Mouse (Mus musculus) heart, embryonic 12.5 days (tissue): Measurements from ENCODE around the gene Cryz. TPM values are rescaled to one million over a fixed set of nuclear protein-coding genes. Genes with fewer than 3 reads are reported as not detected.

Experiments
- ATAC-seq: fragments of 200-750 bp; cut with Nextera tagmentation; 2 replicates; pipeline ENCODE4 v1.8.0; 2017; ENCODE audit warnings: moderate TSS enrichment, moderate library complexity; ENCODE audit not compliant: insufficient number of reproducible peaks, low FRiP score
- H3K27ac ChIP-seq: fragments of 300-500 bp; sonication (generic); 2 replicates; pipeline ENCODE4 v1.5.1; 2016; ENCODE audit warnings: mild to moderate bottlenecking, moderate library complexity; ENCODE audit not compliant: poor library complexity, severe bottlenecking
- H3K27me3 ChIP-seq: fragments of 300-500 bp; sonication (generic); replicated peaks from 2 replicates; pipeline ENCODE4 v1.6.1; 2016; ENCODE audit warnings: mild to moderate bottlenecking, moderate library complexity
- H3K36me3 ChIP-seq: fragments of 300-500 bp; sonication (generic); 2 replicates; pipeline ENCODE4 v1.6.1; 2016; ENCODE audit warnings: mild to moderate bottlenecking, moderate library complexity
- H3K4me1 ChIP-seq: fragments of 300-500 bp; sonication (generic); replicated peaks from 2 replicates; pipeline ENCODE4 v1.6.1; 2016; ENCODE audit warnings: mild to moderate bottlenecking
- H3K4me2 ChIP-seq: fragments of 300-500 bp; sonication (generic); 2 replicates; pipeline ENCODE4 v1.6.1; 2016; ENCODE audit warnings: mild to moderate bottlenecking, moderate library complexity
- H3K4me3 ChIP-seq: fragments of 300-500 bp; sonication (generic); 2 replicates; pipeline ENCODE4 v1.5.1; 2016; ENCODE audit warnings: mild to moderate bottlenecking
- H3K9ac ChIP-seq: fragments of 300-500 bp; sonication (generic); 2 replicates; pipeline ENCODE4 v1.6.1; 2016; ENCODE audit warnings: mild to moderate bottlenecking, moderate library complexity
- H3K9me3 ChIP-seq: fragments of 300-500 bp; sonication (generic); replicated peaks from 2 replicates; pipeline ENCODE4 v1.6.1; 2016; ENCODE audit warnings: mild to moderate bottlenecking, moderate library complexity
- WGBS: fragments of 180-500 bp; shearing (Covaris S2); methylation state at CpG from one replicate; pipeline ENCODE4 v1.1.7; 2016; 5-methylcytosine and 5-hydroxymethylcytosine counted together
- polyA plus RNA-seq: library from polyadenylated mRNA; unstranded; fragments of >200 nt; fragmentation: Nextera tagmentation; extraction: Ambion mirVana; gene quantifications from 2 replicates; pipeline ENCODE4 v1.2.1, GENCODE M21; 2016

Gene Cryz
- polyA plus RNA-seq, 1 experiment from 2014 or later = 12.1 TPM

- Histone ChIP-seq H3K27me3 (peaks cover 47% of the 10 kb centered on the region), H3K27ac (no peak overlapping the region), H3K4me3 (no peak overlapping the region), H3K4me2 (no peak overlapping the region), H3K4me1 (peaks cover 10% of the 10 kb centered on the region; the same call in 1 of the 2 replicates), H3K36me3 (no peaks in the 10 kb centered on the region), H3K9me3 (no peaks in the 10 kb centered on the region), H3K9ac (no peak overlapping the region)
- ATAC-seq = no peak
- WGBS = 42% methylated on average over 24 of the region's 24 CpGs
These were observed 56.3 kb downstream of the Cryz start for GRCm38 (mm10) chr3:154652581-154653420.

GRCm38 (mm10) chr3:154653454-154653853, 56.9 kb downstream of the Cryz start:
- H3K9ac ChIP-seq = no peak overlapping the region
- no peaks in the 10 kb centered on the region for H3K36me3 ChIP-seq
- peaks cover 41% of the 10 kb centered on the region for H3K27me3 ChIP-seq
- ATAC-seq = no peak
- H3K9me3 ChIP-seq = no peaks in the 10 kb centered on the region
- H3K4me3 ChIP-seq = no peak overlapping the region
- no peak overlapping the region for H3K27ac ChIP-seq
- H3K4me1 ChIP-seq = peaks cover 16% of the 10 kb centered on the region
- H3K4me2 ChIP-seq = no peak overlapping the region
- WGBS = 64% methylated on average over 5 of the region's 5 CpGs

DNA sequence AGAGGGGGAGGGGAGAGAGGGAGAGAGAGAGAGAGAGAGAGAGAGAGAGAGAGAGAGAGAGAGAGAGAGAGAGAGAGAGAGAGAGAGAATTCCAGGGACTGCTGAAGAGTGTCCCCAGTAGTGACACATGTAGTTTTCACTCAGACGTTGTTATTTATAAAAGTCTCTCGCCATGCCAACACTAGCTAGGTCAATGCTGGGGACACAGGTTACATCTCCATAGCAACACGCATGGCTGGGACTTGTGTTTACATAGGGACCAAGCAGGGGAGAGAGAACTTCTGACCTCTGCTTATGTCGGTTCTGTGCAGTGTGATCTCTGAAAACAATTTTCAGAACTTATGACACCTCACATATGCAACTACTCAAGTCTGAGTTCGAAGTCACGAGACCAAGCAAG, 57.8 kb downstream of the Cryz start:
- Histone ChIP-seq H3K36me3 (no peaks in the 10 kb centered on the region), H3K4me3 (no peak overlapping the region), H3K4me2 (no peak overlapping the region), H3K9ac (no peak overlapping the region), H3K4me1 (peaks cover 16% of the 10 kb centered on the region), H3K27me3 (peaks cover 40% of the 10 kb centered on the region), H3K27ac (no peak overlapping the region), H3K9me3 (no peaks in the 10 kb centered on the region)
- 57% methylated on average over 6 of the region's 6 CpGs for WGBS
- ATAC-seq = no peak

DNA sequence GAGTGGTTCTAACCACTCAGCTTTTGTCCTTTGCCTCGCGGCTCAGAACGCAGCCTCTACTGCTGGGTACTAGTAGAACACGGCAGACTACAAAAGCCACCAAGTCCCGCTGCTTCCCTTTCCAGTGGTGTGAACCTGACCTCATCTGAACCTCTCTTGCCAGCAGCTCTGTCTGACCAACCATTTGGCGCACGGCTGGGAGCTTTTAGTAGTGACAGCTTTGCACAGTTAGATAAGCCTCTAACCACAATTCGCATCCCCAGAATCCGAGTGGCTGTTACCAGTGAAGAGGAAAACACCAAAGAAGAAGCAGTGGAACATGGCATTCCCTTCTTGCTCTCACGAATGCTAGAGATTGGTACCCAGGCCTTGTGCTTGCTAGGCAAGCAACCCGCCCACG, 58.4 kb downstream of the Cryz start:
- no peaks in the 10 kb centered on the region for H3K9me3 ChIP-seq
- peaks cover 16% of the 10 kb centered on the region for H3K4me1 ChIP-seq
- H3K4me2 ChIP-seq = no peak overlapping the region
- H3K4me3 ChIP-seq = no peak overlapping the region
- no peaks in the 10 kb centered on the region for H3K36me3 ChIP-seq
- no peak overlapping the region for H3K9ac ChIP-seq
- no peak for ATAC-seq
- peaks cover 42% of the 10 kb centered on the region for H3K27me3 ChIP-seq
- 41% methylated on average over 12 of the region's 12 CpGs for WGBS
- no peak overlapping the region for H3K27ac ChIP-seq

DNA sequence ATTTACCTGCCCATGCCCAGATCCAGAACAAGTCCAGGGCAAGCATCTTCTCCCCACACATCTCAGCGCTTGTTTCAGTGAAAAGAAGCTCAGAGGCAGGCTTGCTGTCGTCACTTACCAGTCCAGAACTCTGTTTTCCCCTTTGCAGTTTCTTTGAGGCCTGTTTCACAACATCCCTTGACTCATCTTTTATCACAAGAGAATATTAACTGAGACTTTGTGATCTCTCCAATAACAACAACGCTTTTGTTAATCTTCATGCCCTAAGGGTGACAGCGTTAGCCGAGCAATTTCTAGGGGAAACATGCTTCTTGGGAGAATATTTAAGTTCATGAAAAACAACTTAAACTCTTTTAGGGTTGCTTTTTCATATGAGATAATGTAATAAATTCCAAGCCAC, 59.2 kb downstream of the Cryz start:
- Histone ChIP-seq H3K36me3 (no peaks in the 10 kb centered on the region), H3K9me3 (no peaks in the 10 kb centered on the region), H3K27me3 (peaks cover 40% of the 10 kb centered on the region), H3K4me2 (no peak overlapping the region), H3K4me1 (peaks cover 16% of the 10 kb centered on the region), H3K4me3 (no peak overlapping the region), H3K9ac (no peak overlapping the region), H3K27ac (no peak overlapping the region)
- WGBS = 79% methylated on average over 5 of the region's 5 CpGs
- no peak for ATAC-seq

DNA sequence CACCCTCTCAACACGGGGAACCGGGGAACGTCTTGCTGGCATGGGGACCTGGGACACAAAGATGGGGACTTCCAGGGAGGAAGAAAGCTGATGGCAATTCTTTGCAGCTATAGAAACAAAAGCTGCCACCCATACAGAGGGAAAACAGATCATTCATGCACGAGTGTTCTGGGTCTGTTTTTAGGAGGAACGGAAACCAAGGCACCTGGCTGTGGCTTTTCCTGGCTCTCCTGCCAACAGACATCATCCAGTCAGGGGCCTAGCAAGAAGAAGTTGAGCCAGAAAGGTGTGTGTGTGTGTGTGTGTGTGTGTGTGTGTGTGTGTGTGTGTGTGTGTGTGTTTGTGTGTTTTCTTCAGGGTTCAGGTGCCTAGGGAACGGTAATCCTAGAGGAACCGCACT, 67.0 kb downstream of the Cryz start, which contains the start of gene Erich3:
Erich3 (plus strand) TSS at position 315 of the 400 bp plus-strand sequence.
- ATAC-seq = no peak
- peak within 1 kb of the TSS; percentile 48 for H3K4me3 ChIP-seq
- peaks cover 10% of the 10 kb centered on the region for H3K4me1 ChIP-seq
- peaks cover 54% of the 10 kb centered on the region for H3K27me3 ChIP-seq
- no peaks in the 10 kb centered on the region for H3K36me3 ChIP-seq
- no peak within 1 kb of the TSS for H3K27ac ChIP-seq
- 31% methylated on average over 6 of the region's 7 CpGs for WGBS
- peak within 1 kb of the TSS; percentile 35; the same call in 1 of the 2 replicates for H3K9ac ChIP-seq
- peak within 1 kb of the TSS; percentile 88 for H3K4me2 ChIP-seq
- no peaks in the 10 kb centered on the region for H3K9me3 ChIP-seq

DNA sequence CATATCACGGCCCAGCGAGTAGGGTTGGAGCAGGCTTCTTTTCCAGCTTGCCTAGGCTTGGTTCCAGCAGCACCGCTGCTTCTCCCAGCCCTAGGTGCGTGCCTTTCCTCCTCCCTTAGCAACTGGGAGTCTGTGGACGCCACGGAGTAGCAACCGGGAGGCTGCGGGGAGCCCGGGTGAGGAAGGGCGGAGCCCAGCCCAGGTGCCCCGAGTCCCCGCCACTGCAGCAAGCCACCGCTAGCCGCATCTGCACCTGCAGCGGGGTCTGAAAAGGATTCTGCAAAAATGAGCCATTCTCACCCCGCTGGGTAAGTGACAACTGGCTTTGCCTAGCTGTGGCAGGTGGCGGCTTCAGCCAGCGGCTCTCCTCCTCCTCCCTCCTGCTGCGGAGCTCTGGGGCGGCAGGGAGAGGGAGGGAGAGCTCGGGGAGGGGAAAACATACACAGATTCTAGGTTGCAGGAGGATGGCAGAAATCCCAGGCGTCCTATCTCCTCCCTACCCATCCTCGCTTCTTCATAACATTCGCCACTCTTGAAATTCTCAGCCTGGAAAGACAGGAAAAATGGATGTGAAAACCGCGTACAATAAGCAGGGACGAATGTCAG, 67.6 kb downstream of the Cryz start:
- Histone ChIP-seq H3K4me3 (peak overlapping the region; percentile 48), H3K4me2 (peak overlapping the region; percentile 88), H3K36me3 (no peaks in the 10 kb centered on the region), H3K9ac (peak overlapping the region; percentile 35; the same call in 1 of the 2 replicates), H3K4me1 (peaks cover 10% of the 10 kb centered on the region), H3K9me3 (no peaks in the 10 kb centered on the region), H3K27me3 (peaks cover 54% of the 10 kb centered on the region), H3K27ac (no peak overlapping the region)
- 5% methylated on average over 25 of the region's 27 CpGs for WGBS
- ATAC-seq = peak; percentile 39; the same call in 1 of the 2 replicates

- Histone ChIP-seq H3K9me3 (no peaks in the 10 kb centered on the region), H3K4me2 (peak overlapping the region; percentile 88), H3K27me3 (peaks cover 51% of the 10 kb centered on the region), H3K4me1 (peaks cover 10% of the 10 kb centered on the region), H3K27ac (no peak overlapping the region), H3K9ac (no peak overlapping the region), H3K4me3 (no peak overlapping the region), H3K36me3 (no peaks in the 10 kb centered on the region)
- 38% methylated on average over 4 of the region's 4 CpGs for WGBS
- no peak for ATAC-seq
These were observed 68.1 kb downstream of the Cryz start for GRCm38 (mm10) chr3:154664636-154665035.

DNA sequence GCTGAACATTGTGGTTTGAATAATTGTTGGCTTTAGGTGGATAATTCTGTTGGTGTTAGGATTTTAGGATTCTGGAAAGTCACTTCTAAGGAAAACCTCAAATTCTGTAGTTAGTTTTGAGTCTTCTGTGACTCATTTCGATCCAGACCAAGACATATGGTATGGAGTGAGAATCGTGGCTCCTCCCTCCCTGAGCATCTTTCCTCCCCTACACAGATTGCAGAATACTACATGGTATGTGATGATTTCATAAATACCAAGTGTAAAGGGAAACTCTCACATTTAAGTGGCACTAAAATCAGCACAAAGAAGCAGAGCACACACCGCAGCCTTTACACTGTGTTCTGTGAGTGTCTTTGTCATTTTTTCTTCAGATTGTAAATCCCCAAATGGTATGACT, 72.0 kb downstream of the Cryz start:
- WGBS = 81% methylated on average over 3 of the region's 3 CpGs
- no peak overlapping the region for H3K4me2 ChIP-seq
- H3K4me3 ChIP-seq = no peak overlapping the region
- H3K36me3 ChIP-seq = no peaks in the 10 kb centered on the region
- H3K27ac ChIP-seq = no peak overlapping the region
- H3K4me1 ChIP-seq = peaks cover 7% of the 10 kb centered on the region
- no peak overlapping the region for H3K9ac ChIP-seq
- H3K27me3 ChIP-seq = peaks cover 39% of the 10 kb centered on the region
- H3K9me3 ChIP-seq = no peaks in the 10 kb centered on the region
- ATAC-seq = no peak

GRCm38 (mm10) chr3:154670584-154670983, 74.1 kb downstream of the Cryz start:
- Histone ChIP-seq H3K9me3 (no peaks in the 10 kb centered on the region), H3K4me1 (no peaks in the 10 kb centered on the region), H3K27ac (no peak overlapping the region), H3K9ac (no peak overlapping the region), H3K4me2 (no peak overlapping the region), H3K36me3 (no peaks in the 10 kb centered on the region), H3K27me3 (peaks cover 18% of the 10 kb centered on the region), H3K4me3 (no peak overlapping the region)
- ATAC-seq = no peak
- 81% methylated on average over 6 of the region's 6 CpGs for WGBS

DNA sequence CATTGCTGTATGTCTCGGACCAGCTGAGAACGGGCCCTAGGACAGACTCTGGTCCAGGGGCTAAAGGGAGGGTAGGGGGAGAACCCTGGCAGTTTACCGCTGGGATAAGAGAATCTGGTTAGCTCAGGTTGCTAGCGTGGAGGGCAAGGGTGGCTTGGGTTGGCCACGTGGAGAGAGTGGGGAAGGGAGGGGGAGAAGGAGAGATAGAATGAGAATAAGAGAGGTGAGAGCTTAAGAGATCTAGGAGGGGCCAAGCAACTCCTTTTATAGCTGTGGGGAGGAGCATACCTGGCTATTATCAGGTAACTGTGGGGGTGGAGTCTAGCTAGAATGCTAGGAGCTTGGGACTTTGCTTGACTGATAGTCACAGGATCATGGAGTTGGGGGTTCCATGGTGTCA, 74.5 kb downstream of the Cryz start:
- Histone ChIP-seq H3K4me3 (no peak overlapping the region), H3K9ac (no peak overlapping the region), H3K4me2 (no peak overlapping the region), H3K9me3 (no peaks in the 10 kb centered on the region), H3K36me3 (no peaks in the 10 kb centered on the region), H3K27ac (no peak overlapping the region), H3K27me3 (peaks cover 14% of the 10 kb centered on the region), H3K4me1 (no peaks in the 10 kb centered on the region)
- 65% methylated on average over 5 of the region's 5 CpGs for WGBS
- ATAC-seq = no peak
